Mouse (Mus musculus) heart, postnatal 10 days (tissue): ENCODE measurements around the gene Gm10972. TPM values are rescaled to one million over a fixed set of nuclear protein-coding genes. Genes with fewer than 3 reads are reported as not detected.
"Not testable (repeated sequence)": the region's sequence is repeated elsewhere in the genome, so short reads cannot be mapped to it uniquely, and the experiment has no call there.

Experiments used
- DNase-seq, 2 experiments: peaks; one replicate each; pipeline ENCODE4 v3.0.0; 2021
- intact Hi-C: fragments of 180-260 bp; cut with DNase I; formaldehyde crosslinking; loops from one replicate; pipeline ENCODE4 v1.15.1; 2025
- total RNA-seq, 2 experiments: library from RNA; stranded (reverse); gene quantifications; 2 replicates each; pipeline ENCODE4 v1.2.3; 2021

Gm10972 gene
- total RNA-seq, 2 experiments from 2014 or later, result not detected

DNA sequence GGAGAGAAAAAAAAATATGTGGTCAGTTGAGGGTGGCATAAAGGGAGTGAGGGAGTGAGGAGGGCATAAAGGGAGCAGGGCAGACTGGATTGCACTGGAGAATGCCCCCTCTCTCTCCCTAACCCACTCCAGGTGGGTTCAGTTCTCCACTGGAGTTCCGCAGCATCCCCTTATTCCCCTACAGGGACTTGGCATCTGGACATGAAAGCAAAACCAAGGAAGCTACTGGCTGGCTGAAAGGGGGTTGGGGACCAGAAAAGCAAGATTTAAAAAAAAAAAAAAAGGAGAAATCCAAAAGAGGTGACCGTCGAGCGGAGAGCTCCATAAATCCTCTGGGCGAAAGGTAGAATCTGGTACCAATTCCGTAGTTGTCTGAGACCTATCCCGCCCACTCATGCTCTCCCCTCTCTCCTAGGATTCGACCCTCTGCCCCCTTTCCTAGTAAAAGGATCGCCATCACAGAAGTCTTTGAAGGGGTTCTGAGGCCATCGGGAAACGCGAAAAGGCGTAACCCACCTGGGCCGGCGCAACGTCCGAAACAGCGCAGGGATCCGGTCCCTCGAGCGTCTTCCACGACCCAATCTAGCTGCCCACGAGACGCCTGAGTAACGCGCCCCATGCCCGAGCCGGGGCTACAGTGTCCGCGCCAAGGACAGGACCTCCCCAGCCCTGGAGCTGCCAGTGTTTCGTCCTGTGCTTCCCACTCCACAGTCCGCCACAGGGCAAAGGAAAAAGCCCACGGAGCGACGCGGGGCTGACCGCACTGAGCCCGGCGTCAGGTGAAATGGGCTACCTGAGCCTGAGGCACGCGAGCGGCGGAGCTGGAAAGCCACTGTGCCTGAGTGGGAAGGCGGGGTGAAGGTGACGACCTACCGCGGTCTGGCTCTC is 15.2 kb downstream of the Gm10972 start:
- intact Hi-C loops, result loop anchor here (10.0 kb wide), 1 partner anchor 97 kb away; no protein-coding TSS in a partner anchor
- not testable (repeated sequence) for DNase-seq

DNA sequence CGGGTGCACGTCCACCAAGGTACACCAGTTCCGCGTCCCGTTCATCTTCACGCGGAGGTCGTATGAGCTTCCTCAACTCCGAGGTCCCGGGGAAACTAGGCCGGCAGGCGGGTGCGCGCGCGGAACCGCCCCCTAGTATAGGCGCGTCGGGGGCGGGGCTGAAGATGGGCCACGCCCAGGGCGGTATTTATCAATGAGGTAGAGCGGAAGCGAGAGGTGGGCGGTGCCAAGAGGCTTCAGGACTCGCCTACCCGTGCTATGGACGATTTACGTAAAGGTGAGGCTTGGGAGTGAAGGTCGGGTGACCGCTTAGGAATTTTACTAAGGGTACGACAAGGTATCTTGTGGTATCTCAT is 15.8 kb downstream of the Gm10972 start, which contains the start of gene Tuft1:
Gene Tuft1 (minus strand): TSS at position 133 of the 356 bp plus-strand sequence.
- DNase-seq, result peak; percentile 58 to 71
- intact Hi-C loops, result loop anchor here (10.0 kb wide), 1 partner anchor 96 kb away; no protein-coding TSS in a partner anchor

DNA sequence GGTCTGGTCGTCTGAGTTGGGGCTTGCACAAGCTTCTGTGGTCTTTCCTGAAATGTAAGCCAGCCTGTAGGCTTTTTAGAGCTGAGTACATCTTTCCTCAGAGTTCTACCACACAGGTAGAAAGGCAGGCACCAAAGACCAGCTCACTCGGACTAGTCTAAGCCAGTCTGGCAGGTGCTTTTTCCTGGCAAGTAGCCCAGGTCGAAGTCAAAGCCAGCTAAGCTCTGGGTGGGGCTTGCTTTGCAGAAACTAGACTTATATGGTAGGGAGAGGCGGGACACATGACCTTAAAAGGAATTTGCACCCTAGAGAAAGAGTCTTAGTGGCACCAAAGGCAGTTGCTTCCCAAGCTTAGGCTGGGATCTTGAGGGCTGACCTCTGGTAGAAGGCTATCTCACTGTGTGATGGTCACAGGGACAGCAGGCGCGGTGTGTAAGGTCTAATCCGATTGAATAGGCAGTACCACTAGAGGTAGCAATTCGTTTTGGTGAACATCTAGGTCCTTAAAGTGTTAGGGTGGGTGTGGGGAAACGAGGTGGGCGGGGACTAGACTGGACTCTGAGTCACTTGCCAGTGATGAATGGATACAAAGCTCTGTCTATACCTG is 16.3 kb downstream of the Gm10972 start:
- DNase-seq, result peak in 1 of 2 experiments; percentile 27

DNA sequence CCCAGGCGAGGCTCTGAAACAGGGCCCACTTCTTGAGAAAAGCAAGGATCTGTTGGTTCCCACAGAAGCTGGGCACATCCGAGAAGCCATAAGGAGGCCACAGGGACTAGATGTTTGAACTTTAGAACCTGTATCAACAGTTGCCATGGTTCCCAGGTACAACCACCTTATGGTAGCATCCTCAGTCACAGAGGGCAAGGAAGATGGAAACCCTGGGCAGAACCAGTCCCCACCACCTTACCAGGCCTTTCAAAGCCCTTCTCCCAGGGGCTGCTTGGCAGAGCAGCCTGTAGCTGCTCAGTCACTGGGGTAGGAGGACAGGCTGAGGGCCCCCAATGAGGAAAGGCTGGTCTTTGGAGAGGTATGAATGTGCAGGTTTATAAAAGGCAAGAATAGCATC is 17.9 kb downstream of the Gm10972 start:
- DNase-seq, intact Hi-C loops: not testable (repeated sequence)

More for the DNA sequence above, 16.3 kb downstream of the Gm10972 start:
- intact Hi-C loops, result loop anchor here (10.0 kb wide), 1 partner anchor 96 kb away; no protein-coding TSS in a partner anchor

DNA sequence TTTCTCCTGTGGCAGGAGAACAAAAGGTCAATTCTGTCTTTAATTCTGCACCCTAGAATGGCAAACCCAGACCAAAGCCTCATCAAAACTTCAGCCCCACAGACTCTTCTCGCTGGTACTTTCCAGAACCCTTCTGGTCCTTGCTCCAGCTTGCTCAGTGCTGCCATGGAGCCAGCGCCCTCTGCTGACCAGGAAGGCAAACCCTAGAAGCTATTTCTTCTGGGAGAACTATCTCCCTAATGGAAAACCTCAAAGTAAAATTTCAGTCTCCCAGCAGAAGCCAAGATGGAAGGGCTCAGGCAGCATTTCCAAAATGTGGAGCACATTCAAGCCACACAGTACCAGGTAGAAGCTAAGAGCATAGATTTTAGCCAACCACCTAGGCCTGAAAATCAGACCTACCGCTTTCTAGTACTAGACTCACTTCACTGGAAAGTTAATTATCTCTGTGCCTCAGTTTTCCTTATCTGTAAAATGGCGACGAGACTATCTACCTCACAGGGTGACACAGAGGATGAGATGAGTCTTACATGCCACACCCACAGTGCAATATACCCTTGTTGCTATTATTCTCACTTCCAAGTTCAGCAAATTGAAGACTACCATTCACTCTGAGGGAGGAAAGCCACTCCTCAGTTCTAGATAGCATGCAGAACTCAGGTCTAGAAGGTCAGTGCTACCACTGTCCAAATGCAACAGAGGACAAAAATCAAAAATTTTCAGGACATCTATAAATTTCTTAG is 22.3 kb downstream of the Gm10972 start:
- intact Hi-C loops, result not testable (repeated sequence)

DNA sequence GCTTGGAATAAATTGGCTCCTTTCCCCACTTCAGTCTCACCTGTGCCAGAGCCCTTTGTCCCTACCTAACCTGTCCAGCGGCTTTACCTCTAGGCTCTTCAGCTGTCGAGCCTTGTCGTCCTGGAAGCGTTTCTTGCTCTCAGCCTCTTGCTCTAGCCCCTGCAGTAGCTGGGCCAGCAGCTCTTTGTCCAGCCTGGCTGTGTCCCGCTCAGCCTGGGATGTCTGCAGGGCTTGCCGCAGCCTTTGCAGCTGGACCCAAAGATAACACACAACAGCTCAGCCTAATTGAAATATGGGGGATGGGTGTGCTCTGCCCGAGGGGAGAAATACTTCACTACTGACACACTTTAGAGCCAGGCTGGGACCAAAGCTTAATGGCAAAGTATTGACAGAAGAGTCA is 23.0 kb downstream of the Gm10972 start:
- DNase-seq, result peak in 1 of 2 experiments; percentile 12
- intact Hi-C loops, result not testable (repeated sequence)

More for the DNA sequence above, 22.3 kb downstream of the Gm10972 start:
- not testable (repeated sequence) for DNase-seq

DNA sequence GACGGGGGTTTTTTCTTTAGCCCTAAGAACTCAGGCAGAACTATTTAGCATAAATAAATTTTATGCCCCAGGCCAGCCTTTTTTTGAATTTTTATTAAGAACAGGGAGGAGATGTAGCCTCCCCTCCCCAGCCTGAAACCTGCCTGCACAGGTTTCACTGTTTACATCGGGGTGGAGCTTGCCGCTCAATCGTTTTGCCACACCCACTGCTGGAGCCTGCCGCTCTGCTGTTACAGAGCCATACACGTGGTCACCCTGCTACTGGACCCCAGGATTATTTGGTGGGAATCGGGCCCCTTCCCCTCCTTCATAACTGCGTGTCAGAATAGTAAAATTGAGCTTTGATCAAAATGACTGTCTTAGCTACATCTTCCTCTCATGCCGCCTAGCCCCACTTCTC is 32.2 kb downstream of the Gm10972 start:
- DNase-seq, intact Hi-C loops: not testable (repeated sequence)

DNA sequence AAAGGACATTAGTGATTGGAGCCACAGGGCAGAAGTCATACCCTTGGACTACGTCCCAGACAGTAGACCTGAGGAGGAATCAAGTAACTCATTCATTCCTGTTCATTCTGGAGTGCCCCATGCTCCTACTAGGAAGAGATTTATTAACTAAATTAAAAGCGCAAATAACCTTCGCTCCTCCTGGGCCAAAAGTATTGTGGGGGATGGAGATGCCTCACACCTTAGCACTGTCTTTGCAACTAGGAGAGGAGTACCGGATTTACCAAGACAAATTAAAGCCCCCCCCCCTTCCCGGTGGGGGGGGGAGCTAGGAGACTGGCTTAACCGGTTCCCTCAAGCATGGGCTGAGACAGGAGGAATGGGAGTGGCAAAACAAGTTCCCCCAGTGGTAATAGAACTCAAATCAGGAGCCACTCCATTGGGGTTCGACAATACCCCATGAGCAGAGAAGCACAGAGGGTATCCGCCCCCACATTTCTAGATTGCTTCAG is 36.5 kb downstream of the Gm10972 start:
- intact Hi-C loops, result no loop called here
- DNase-seq, result no peak

DNA sequence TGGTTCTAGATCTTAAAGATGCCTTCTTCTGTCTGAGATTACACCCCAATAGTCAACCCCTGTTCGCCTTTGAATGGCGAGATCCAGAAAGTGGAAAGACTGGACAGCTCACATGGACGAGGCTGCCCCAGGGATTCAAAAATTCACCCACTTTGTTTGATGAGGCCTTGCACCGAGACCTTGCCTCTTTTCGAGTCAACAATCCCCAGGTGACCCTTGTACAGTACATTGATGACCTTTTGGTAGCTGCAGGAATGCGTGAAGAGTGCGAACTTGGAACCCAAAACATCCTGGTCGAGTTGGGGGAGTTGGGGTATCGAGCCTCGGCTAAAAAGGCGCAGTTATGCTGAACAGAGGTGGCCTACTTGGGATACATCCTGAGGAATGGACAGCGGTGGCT is 37.1 kb downstream of the Gm10972 start:
- DNase-seq, intact Hi-C loops: not testable (repeated sequence)

DNA sequence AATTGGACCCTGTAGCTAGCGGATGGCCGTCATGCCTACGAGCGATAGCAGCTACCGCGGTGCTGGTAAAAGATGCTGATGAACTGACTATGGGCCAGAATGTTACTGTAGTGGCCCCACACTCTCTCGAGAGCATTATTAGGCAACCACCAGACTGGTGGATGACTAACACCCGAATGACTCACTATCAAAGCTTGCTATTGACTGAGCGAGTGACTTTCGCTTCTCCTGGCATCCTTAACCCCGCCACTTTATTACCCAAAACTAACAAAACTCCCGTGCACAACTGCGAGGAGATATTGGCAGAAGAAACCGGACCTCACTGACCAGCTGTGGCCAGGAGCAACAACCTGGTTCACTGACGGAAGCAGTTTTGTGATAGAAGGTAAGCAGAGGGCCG is 37.9 kb downstream of the Gm10972 start:
- no peak for DNase-seq
- intact Hi-C loops, result no loop called here

DNA sequence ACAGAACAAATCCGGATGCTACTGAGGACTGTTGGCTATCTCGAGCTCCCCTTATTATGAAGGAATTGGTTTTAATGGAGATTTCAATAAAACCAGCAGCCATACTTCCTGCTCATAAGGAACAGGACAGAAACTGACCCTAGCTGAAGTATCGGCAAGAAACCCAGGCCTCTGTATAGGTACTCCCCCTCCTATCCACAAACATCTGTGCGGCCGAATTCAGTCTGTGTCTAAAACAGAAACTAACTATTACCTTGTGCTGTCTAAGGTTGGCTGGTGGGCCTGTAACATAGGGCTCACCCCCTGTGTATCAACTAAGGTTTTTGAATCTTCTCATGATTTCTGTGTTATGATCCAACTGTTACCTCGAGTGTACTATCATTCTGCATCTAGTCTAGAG is 40.7 kb downstream of the Gm10972 start:
- intact Hi-C loops, result no loop called here

DNA sequence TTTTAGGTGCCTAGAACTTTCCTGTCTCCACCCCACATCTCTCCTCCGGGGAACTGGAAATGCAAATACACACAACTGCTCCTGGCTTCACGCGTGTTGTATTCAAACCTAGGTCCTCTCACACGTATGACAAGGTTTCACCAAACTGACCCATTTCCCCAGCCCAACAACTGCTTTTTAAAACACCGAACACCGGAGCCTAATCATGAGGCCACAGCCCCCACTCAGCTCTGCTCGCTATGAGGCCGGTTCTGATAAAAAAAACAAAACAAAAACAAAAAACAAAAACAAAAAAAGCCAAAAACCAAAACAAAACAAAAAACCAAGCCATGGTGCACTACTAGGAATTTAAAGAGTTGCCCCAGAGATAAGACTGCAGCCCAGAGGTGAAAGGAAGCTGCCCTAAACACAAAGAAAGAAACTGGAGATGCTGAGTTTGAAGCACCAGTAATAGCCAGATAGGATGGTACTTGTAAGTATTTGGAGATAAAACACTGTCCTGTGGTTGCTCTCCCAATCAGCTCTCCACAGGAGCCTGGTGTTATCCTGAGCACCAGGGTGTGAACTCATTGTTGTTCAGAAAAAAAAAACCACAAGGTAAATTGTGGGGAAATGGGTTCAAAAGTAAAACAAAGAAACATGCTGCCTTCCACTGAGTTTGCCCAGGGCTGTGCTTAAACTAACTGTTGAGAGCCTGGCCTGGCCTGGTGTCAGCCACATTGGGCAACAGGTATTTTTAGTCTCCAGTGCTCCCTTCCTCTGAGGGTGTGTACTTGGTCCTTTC is 43.3 kb downstream of the Gm10972 start:
- intact Hi-C loops, DNase-seq: not testable (repeated sequence)

More for the DNA sequence above, 40.7 kb downstream of the Gm10972 start:
- no peak for DNase-seq

DNA sequence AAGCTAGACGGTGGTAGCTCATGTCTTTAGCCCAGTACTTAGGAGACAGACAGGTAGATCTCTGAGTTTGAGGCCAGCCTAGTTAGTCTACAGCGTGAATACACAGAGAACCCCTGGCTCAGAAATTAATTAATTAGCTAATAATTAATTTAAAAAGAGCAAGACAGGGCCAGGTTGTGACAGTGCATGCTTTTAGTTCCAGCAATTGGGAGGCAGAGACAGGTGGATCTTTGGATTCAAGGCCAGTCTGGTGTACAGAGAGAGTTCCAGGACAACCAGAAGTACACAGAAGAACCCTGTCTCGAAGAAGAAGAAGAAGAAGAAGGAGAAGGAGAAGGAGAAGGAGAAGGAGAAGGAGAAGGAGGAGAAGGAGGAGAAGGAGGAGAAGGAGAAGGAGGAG is 45.8 kb downstream of the Gm10972 start:
- intact Hi-C loops, DNase-seq: not testable (repeated sequence)

DNA sequence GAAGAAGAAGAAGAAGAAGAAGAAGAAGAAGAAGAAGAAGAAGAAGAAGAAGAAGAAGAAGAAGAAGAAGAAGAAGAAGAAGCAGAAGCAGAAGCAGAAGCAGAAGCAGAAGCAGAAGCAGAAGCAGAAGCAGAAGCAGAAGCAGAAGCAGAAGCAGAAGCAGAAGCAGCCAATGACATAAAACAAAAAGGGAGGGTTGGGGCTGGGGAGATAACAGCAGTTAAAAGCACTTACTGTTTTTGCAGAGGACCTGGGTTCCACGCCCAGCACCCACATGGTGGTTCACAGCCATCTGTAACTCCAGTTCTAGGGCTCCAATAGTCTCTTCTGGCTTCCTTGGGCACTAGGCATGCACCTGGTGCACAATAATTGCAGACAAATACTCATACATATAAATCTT is 46.3 kb downstream of the Gm10972 start:
- intact Hi-C loops, DNase-seq: not testable (repeated sequence)

DNA sequence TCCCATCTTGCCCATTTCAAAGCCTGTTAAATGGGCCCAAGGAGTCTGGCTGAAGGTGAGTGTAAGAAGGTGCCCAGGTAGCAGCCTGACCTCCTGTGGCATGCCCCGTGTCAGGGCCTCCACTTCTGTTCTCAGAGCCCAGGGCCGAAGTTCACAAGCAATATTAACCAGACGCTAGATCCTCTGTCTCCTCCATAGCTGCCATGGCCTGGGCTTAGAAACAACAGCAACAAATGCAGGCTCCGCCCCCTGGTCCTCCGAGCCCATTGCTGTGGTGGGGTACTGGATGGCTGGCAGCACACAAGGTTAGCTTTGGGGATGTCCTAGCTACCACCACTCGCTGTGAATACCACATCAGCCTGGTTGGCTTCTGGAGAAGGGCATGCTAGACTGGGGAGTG is 47.2 kb downstream of the Gm10972 start:
- intact Hi-C loops, DNase-seq: not testable (repeated sequence)

DNA sequence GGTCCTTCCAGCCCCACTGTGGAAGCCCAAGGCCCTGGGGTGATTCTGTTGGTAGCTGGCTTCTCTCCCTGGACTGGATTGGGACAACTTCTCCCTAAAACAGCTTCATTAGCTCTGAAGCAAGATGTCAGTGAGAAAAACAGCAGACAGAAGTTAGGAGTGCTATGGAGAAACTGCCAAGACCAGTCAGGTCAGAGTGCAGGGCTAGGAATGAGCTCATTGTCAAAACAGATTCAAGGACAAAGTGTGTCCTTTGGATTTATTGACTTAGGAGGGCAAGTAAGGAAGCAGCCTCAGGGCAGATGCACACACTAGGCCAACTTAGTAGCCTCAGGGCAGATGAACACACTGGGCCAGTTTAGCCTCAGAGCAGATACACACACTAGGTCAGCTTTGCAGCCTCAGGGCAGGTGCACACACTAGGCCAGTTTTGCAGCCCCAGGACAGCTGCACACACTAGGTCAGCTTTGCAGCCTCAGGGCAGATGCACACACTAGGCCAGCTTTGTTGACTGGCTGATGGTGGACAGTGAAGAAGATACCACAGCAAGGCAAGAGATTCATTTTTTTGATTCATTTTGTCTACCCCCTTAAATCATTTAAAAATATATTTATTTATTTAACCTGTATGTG is 47.8 kb downstream of the Gm10972 start:
- intact Hi-C loops, result no loop called here
- no peak for DNase-seq

DNA sequence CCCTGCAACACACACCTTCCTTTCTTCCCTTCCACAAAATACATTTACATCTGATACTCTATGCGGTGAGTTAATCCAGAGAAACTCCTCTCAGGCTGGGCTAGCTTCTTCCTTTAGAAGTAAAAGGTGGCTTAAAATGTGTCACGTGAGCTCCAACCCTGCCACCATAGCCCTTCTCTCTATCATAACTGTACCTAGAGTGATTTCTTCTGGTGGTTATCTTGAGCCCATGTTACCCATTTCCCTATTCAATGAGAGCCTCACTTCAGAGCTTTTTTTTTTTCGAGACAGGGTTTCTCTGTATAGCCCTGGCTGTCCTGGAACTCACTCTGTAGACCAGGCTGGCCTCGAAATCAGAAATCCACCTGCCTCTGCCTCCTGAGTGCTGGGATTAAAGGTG is 48.8 kb downstream of the Gm10972 start:
- intact Hi-C loops, DNase-seq: not testable (repeated sequence)
